8 mouse cellular contexts compared by ENCODE assay signal in genomic region chr3:132949791-132950528, GRCm38 (mm10). TPM values are rescaled to one million over a fixed set of nuclear protein-coding genes. Genes with fewer than 3 reads are reported as not detected.
DNase-seq lines count a peak whose midpoint lies in the region; ATAC-seq and TF ChIP-seq lines count a peak whose summit lies in the region.

TSS of gene Npnt (minus strand) at chr3:132950291.

- TF ChIP-seq POLR2A in embryonic fibroblast, embryonic 13.5 days (IDR thresholded peaks at IDR 0.05; ENCODE audit: low read depth, low read length): no peak

- TF ChIP-seq CTCF in E14TG2a.4 (conservative IDR thresholded peaks at IDR 0.05; ENCODE audit: low read length): no peak
- TF ChIP-seq CTCF in embryonic fibroblast, embryonic 13.5 days (IDR thresholded peaks at IDR 0.05; ENCODE audit: borderline replicate concordance, insufficient read depth, low read length): no peak

- no peaks in the 10 kb centered on the region for H3K36me3 ChIP-seq in E14TG2a.4 (ENCODE audit: insufficient read depth, low read length)
- H3K36me3 ChIP-seq in hindbrain, embryonic 13.5 days: no peaks in the 10 kb centered on the region

- H3K4me1 ChIP-seq in E14TG2a.4 (replicated peaks; ENCODE audit: low read depth, low read length): peaks cover 3% of the 10 kb centered on the region
- peaks cover 7% of the 10 kb centered on the region; the same call in 1 of the 2 replicates for H3K4me1 ChIP-seq in embryonic fibroblast, embryonic 13.5 days (ENCODE audit: control insufficient read depth, insufficient read depth, low read length)
- H3K4me1 ChIP-seq in hindbrain, embryonic 13.5 days (replicated peaks): peaks cover 21% of the 10 kb centered on the region

- H3K9ac ChIP-seq in hindbrain, embryonic 13.5 days: peak within 1 kb of the TSS; percentile 75

- peak; percentile 49 for DNase-seq in NIH3T3 (ENCODE audit: low read depth)
- no peak for DNase-seq in left cerebral cortex, adult 8-10 months (ENCODE audit: low spot score in 2 of 2)
- DNase-seq in lung, postnatal 4 days: peak; percentile 60 to 87
- peak; percentile 50 for DNase-seq in right cerebral cortex, postnatal 25 days
- no peak for DNase-seq in spleen, postnatal 14 days (ENCODE audit: low spot score in 2 of 2)

- H3K27ac ChIP-seq in embryonic fibroblast, embryonic 13.5 days (ENCODE audit: insufficient read depth, low read length): no peak within 1 kb of the TSS
- H3K27ac ChIP-seq in hindbrain, embryonic 13.5 days: no peak within 1 kb of the TSS

- no peaks in the 10 kb centered on the region for H3K9me3 ChIP-seq in E14TG2a.4 (ENCODE audit: low read length)
- no peaks in the 10 kb centered on the region for H3K9me3 ChIP-seq in hindbrain, embryonic 13.5 days

- WGBS in hindbrain, embryonic 13.5 days: 0% methylated on average over 67 of the region's 82 CpGs

- ATAC-seq in hindbrain, embryonic 13.5 days (ENCODE audit: low FRiP score): peak; percentile 85

- peak within 1 kb of the TSS; percentile 92 for H3K4me2 ChIP-seq in hindbrain, embryonic 13.5 days

- H3K4me3 ChIP-seq in E14TG2a.4 (replicated peaks; ENCODE audit: low read length): peak within 1 kb of the TSS; percentile 88
- peak within 1 kb of the TSS; percentile 44 for H3K4me3 ChIP-seq in embryonic fibroblast, embryonic 13.5 days (ENCODE audit: insufficient read depth, low read length)
- peak within 1 kb of the TSS; percentile 56 for H3K4me3 ChIP-seq in hindbrain, embryonic 13.5 days

- H3K27me3 ChIP-seq in E14TG2a.4 (ENCODE audit: insufficient read depth, low read length): peaks cover 64% of the 10 kb centered on the region
- peaks cover 33% of the 10 kb centered on the region for H3K27me3 ChIP-seq in hindbrain, embryonic 13.5 days

RNA-seq across cellular contexts. Expression of gene Npnt, which starts in this region (rescaled TPM):
- 22.5 and 30.4 TPM in 2 replicates for polyA plus RNA-seq in embryonic fibroblast, embryonic 13.5 days (2011; ENCODE audit: insufficient read length, low read depth, missing spikeins)
- polyA plus RNA-seq in hindbrain, embryonic 13.5 days (2015; fragmentation: Nextera tagmentation; extraction: Ambion mirVana): 22.1 and 27.8 TPM in 2 replicates
- 10 to 100 TPM; 13.2 to 15.1 (median 14.3) TPM for total RNA-seq in left cerebral cortex, adult 8-10 months (2022)

Comparison
In these comparisons a context has a peak if more than half of its experiments do, and no peak if none do; other contexts are left out.
1. DNase-seq: peak in NIH3T3 (single experiment), lung, postnatal 4 days (2 of 2) and right cerebral cortex, postnatal 25 days (single experiment); none in left cerebral cortex, adult 8-10 months (0 of 2) and spleen, postnatal 14 days (0 of 2).
2. Peak in every context shown above with its lines, with median percentiles within 50 percentile points of each other: H3K4me3 ChIP-seq.